Mouse (Mus musculus) layer of hippocampus, adult 9-10 months (tissue): Measurements from ENCODE around the gene Adgrb3.
"Not testable (repeated sequence)": the region's sequence is repeated elsewhere in the genome, so short reads cannot be mapped to it uniquely, and the experiment has no call there.

Source experiments
- DNase-seq: peaks from one replicate; pipeline ENCODE4 v3.0.0; 2022; ENCODE audit warnings: low spot score

The Adgrb3 gene

DNA sequence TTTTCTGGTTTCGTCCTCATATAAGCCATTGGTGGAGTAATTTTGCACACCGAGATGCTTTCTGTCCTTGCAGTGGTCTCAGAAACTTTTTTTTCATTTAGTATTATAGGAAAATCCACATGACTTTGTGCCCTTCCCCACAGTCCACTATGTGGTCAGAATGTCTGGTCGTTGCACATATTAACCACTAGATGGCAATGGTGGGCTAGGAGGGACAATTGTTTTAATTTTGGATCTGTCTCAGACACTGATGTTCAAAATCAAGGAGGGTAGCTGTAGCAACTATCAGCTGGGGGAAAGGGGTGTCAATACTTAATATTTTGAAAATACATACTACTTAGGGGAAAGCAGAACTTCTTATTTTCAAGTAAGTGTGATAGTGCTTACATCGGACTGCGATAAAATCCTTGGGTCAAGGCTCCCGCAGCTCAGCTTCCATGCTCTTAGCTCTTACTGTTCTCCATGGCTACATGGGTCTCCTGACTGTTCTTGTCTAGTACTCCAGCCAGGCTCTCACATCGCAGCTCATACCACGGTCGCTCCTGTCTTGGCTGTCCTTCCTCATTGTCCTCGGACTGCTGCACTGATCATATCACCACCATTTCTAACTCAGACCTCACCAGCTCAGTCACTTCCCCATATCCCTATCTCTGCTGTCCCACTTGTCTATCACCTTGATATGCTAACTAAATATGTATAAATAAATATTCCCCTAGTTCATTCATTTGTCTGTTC is 319.0 kb downstream of the Adgrb3 start:
- no peak for DNase-seq

DNA sequence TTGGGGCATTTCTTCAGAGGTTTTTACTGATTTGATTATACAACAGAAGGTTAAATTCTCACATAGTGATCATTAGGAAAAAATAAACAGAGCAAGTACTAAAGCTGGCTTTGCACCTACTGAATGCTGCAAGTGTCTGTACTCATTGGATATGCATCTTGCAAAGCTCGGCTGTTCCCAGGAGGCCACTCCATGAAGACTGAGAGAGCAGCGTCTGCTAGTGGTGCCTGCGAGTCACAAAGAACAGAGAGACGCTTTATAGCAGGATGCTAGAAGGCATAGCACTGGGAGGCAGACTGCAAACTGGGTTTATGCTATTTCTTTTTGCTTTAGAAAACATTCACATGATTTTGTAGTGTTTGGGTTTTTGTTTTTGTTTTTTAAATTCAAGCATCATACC is 325.2 kb downstream of the Adgrb3 start:
- peak; percentile 56 for DNase-seq

DNA sequence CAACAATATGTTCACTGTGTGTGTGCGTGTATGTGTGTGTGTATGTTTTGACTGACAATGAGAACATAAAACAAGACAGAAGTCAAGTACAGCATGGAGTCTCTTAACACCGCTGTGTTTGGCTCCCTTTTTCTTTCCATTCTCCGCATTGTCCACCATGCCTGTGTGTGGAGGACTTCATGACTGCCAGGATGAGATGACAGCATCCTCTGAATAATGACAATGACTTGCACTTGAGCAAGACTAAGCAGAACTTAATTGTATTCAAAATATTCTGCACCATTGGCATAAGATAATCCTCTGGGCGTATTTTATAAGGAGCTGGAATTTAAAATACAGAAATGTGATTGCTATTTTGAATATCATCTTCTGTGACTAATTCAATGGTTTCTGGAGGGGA is 326.0 kb downstream of the Adgrb3 start:
- no peak for DNase-seq

DNA sequence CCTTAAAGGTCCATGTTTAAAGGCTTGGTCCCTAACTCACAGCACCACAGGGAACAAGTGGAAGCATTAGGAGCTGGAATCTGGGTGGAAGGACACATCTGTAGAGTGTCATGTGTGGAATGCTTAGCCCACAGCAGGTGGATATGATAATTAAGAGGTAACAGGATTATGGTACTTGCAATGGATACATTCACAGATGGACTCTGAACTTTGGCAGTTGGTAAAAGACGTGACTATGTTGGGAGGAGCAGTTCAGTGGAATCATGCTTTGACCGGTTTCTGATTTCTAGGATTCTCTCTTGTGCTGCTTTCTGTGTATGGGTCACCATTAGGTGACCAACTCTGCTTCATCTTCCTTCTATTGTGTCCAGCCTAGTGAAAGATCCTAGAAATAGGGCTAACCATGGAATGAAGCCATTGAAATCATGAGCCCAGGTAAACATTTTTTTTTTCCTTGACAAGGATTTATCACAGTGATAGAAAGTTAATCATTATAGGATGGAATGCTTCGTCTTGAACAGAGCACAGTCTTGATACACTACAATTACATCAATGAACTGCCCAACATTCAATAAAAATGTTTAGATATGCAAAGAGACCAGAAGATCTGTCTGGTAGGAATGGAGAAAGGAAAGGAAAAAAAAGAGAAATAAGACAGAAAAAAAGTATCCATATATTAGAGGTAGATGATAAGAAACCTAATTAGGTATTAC is 334.1 kb downstream of the Adgrb3 start:
- no peak for DNase-seq

DNA sequence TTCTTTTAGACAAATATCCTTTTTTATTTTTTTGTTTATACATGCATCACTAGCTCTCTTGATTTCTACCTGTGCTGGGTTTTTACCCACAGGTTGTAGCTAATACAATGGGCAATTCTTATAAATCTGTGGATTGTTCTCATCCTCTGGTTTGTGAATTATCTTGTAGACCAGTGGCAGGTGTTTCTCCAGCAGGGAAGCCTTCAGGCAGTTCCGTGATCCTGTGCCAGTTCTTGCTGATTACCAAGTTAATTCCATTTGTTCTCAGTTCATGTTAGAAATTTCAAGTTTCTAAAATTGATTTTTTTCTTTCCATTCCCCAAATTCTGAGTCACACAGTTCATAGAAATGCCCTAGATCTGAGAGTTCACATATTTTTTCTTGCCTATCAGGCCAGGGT is 338.0 kb downstream of the Adgrb3 start:
- DNase-seq = no peak

DNA sequence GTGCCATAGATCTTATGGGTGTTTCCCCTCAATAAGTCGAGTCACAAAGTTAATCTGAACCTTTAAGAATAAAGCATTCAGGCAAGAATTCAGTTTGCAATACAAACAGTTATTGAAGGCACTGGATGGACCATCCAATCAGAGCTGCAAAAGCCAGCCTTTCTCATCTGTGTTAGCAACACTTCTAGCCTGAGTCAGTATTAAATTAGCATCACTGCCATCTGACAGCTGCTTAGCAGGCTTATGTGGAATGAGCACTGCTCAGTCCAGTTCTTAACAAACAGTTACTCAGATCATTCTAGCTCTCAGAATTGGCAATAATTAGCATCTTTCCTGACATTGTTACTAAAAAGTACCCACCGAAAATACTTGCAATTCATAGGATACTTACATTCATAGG is 339.3 kb downstream of the Adgrb3 start:
- peak; percentile 48 for DNase-seq

DNA sequence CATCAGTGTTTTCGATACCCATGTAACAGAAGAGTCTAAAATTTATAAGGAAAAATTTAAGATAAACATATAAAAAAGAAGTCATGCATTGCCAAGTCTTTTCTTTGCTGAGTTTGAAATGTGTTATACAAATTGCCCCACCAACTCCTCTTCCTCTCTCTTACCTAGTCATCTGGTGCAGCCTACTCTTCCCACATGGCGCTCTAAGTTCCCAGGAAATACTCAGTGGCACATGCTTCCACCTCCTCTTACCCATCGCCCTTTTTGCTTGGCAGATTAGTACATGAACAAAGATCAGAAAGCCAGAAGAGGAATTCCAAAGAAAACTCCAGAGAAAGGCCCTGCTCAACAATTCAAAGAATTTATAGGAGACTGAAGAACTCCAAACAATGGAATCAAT is 353.8 kb downstream of the Adgrb3 start:
- DNase-seq = no peak

DNA sequence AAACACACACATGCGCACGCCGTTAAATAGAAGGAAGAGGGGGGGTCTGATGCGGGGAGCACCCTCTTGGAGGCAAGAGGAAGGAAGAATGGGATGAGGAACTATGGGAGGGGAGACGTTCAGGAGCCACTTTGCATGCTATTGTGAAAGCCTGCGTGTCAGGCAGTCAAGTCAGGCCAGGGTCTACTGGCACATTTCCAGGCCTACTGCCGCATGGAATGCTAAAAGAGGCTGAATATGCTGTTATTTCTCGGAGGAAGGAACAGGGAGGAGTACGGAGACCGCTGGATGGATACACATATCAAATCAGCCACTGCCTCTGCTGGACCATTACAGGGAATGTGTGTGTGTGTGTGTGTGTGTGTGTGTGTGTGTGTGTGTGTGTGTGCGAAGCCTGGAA is 355.0 kb downstream of the Adgrb3 start:
- no peak for DNase-seq

DNA sequence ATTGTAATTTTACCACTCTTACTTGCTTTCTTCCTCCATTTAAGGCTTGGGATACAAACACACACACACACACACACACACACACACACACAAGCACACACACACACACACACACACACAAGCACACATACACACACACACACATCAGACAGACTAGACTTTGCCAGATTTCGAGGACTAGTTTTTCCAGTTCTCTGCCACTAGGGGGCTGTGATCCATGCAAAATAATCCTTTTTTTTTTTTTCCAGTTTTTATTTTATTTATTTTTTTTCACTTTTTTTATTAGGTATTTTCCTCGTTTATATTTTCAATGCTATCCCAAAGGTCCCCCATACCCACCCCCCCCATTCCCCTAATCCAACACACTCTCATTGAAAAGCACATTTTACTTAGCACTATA is 357.9 kb downstream of the Adgrb3 start:
- not testable (repeated sequence) for DNase-seq

DNA sequence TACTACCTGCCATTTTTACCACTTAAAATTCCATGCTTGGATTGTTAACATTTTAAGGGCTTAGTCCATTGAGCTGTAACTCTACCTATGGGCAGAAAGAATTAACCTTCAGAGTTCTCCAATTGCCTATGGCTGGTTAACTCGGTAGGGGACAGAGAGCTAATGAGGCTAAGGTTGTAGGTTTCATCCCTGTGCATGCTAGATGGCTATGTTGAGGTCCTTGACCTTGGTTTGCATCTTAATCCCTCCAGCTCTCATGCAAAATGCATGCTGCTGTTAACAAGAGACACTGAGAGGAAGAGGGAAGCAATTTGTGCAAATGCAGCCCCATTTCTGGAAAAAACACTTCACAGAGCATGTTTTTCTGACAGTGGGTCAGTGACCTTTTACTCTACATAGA is 366.9 kb downstream of the Adgrb3 start:
- no peak for DNase-seq

DNA sequence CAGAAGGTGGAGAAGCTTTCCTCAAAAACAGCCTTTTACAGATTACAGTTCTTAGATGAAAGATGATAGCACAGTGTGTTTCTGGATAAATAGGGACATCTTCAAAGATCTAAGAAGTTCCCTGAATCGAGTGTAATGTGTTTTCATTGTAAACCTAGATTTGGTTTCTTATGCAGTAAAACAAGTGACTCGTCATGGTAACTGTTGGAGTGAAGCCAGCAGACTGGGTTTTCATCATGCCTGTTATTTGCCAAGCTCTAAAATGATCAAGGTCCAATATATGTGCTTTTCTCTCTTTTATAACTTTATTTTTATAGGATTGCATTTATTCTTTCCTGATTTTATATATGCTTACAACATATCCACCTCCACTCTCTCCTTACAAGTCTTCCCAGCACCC is 394.0 kb downstream of the Adgrb3 start:
- DNase-seq = no peak

DNA sequence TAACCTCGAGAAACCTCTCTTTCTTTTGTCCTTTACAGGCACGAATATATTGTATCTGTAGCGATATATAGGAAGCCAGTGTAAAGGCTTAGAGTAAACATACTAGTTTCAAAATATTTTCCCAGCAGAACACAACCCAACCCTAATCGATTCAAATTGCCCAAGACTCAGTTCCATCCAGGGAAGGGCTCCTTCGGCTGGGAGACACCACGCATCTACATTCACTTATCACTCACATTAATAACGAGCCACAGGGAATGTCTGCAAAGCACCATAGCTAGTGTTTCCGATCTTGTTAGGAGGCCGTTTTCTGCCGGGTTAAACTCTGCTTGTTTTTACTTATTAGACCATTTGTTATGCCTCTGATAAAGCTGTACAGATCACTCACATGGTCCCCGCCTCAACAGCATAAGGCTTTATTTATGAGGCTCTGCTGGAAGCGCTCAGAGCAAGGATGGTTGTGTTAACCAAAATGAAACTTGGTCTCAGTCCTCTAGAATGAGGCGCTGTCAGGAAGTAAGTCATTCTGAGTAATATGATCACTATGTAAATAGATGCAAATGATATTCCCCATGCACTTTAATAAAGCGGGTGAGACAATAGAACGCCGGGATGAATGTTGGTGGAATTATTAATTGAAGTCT is 399.2 kb downstream of the Adgrb3 start:
- no peak for DNase-seq

DNA sequence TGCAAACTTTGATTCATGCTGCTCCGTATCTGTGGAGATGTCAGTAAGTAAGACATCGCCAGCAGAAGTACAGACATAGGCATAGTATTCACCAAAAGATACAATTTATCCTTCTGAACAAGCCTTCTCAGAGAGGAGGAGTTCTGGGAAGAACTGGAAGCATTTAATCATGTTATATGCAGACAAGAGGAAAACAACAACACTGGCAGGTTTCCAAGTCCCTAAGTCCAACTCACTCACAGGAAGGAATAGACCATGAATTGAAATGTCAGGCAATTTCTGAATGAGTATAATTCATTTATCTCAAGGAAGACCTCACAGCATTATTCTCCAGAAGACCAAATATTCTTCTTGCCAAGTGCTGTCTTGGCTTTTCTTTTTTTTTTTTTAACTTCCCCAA is 408.8 kb downstream of the Adgrb3 start:
- DNase-seq = no peak

DNA sequence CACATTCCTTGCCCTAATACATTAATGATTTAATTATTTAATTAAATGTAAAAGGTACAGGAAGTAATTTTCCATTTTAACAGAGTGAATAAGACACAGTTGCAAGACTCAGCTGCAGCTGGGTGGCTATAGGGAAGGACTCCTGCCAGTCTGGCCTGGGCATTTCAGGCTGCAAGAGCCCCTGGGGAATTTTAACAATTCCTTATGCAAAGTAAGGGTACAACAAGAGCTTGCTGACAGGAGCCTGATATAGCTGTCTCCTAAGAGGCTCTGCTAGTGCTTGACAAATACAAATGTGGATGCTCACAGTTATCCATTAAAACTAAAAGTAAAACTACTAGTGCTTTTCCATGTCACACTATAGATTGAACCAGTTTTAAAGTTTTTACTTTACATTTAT is 410.1 kb downstream of the Adgrb3 start:
- no peak for DNase-seq

DNA sequence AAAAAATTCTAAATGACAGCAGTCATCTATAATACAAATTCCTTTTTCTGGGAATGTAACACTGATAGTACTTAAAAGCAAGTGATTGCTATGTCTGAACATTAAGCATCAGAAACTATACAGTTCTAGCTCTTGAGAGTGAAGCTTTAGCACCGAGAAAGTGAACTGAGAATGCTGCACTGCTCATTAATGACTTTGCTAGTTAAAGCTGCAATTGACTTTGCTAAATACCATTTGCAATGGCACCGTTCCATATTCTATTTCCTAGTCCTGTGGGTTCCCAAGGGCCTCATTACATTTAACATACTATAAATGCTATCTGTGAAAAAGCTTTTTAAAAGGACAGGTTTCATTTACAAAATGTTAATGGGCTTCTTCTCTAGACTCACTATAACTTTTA is 414.4 kb downstream of the Adgrb3 start:
- DNase-seq = no peak

DNA sequence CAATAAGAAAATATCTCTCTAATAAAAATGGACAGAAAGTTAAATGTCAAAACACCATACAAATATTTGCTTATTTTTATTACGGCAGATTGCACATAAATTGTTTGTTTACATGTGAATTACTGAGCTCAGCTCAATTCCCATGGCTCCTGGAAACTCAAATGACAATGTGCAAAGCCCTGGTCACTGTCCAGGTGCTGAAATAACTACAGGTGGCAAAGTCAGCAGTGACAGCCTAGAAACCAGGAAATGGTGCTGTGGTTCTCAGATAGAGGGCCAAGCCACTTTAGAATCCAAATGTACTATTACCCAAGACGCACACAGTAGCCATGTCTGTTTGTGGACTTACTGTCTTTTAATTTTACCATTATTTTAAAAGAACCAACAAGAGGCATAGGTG is 465.3 kb downstream of the Adgrb3 start:
- no peak for DNase-seq

DNA sequence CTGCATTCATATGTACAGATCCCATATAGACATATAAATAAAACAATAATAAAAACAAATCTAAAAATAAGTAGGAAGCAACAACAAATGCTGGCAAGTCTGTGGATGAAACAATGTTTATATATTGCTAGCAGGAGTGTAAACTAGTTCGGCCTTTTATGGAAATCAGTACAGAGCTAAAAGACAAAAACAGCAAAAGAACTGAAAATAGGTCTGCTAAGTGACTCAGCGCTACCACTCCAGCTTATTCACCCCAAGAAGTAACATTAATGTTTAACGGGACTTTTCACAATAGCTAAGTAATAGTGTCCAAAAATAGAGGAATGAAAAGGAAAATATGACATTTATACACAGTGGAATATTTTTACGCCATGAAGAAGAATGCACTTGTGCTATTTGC is 471.0 kb downstream of the Adgrb3 start:
- DNase-seq = no peak

DNA sequence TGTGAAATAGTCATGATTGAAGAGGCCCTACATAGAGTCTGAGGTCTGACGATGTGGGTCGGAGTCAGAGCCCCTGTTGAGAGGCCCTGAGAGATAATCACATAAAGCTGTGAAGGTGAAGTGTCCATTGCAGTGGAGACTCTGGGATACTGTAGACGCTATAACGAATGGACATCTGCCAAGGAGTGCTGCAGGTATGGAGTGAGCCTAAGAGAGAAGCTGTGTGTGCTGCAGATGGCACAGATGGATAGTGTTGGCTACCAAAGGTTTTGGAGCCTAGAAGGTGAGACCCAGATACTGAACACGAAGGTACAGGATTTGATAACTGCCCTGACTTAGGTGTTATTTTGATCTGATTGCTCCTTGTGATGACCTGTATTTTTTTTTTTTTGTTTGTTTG is 474.0 kb downstream of the Adgrb3 start:
- DNase-seq = no peak

DNA sequence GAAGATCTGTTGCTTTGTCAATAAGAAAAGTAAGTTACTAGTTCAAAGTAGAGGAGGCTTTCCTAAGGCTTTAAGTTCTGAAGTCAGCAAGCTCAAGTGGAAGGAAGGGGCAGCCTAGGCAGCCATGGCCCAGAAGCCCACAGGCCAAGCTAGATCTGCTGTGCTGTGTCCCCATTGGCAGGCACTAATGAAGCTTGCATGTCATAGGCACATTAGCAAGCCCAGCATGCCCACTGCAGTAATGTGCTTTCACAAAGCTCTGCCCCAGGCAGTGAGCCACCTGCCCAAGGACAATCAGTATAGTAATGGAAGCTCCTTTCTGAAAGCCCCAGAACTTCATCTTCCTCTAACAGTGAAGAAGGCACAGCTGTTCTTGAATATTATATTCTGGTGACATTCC is 484.6 kb downstream of the Adgrb3 start:
- DNase-seq = no peak

DNA sequence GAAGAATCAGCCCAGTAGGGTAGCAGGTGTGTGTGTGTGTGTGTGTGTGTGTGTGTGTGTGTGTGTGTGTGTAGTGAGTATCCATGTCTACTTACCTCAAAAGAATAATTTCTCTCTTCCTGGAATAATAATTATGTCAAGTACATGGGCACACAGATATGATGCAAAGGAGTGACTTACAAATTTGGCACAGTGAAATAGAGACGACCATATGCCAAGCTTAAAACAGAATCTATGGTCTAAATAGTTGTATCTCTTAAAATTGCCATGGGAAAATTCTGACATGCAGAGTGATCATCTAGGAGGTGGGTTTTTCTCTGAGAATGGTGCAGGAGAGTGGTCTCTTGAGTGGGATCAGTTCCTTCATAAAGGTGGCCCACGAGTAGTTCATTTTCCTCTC is 504.1 kb downstream of the Adgrb3 start:
- no peak for DNase-seq

DNA sequence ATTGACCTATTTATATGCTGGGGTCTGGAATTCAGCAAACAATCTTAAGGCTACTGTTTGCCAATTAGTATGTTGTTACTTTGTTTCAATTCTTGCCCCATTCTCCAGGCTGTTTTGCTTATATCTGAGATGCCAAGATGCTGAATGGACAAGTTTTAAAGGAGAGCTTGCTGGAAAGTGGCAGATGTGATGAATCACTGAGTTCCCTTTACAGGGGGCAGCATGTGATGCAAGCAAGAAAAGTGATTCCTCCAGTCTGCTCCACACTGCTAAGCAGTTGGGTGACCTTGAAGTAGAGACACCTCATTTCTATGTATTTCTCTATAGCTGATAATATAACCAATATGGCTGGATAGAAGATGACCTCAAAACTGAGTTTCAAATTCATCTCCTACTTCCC is 512.4 kb downstream of the Adgrb3 start:
- no peak for DNase-seq

DNA sequence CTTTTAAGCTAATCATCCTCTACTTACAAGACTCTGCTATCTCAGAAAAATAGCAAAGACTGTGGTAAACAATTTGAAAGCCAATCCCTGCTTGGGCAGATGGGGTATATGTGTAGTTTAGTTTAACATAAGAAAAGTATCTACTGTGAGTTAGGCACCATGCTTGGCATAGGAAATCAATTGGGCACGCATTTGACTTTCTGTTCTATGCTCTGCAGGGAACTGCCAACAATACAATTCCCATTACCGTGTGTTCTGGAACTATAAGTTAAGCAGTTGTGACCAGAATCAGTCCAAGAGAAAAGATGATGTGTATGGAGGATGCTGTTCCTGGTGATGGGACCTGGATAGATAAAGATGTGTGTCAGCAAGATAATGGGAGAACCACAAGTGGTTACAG is 517.2 kb downstream of the Adgrb3 start:
- DNase-seq = no peak

DNA sequence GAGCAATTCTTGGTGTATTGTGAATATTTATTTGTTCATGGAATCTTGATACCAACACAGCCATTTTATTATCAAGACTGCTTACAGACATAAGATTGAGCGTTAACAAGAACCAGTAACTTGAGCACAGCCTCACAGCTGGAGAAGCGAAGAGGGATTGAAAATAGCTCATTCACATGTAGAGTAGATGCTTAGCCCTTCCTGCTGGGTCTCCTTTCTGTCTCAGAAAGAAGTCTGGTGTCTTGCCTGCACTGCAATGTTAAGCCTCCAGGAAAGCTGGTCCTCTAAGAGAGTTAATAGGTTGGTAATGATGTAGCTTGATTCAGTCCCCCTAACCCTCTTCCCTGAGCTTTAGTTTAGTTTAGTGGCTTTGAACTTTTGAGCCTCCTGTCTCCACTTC is 519.4 kb downstream of the Adgrb3 start:
- DNase-seq = no peak

DNA sequence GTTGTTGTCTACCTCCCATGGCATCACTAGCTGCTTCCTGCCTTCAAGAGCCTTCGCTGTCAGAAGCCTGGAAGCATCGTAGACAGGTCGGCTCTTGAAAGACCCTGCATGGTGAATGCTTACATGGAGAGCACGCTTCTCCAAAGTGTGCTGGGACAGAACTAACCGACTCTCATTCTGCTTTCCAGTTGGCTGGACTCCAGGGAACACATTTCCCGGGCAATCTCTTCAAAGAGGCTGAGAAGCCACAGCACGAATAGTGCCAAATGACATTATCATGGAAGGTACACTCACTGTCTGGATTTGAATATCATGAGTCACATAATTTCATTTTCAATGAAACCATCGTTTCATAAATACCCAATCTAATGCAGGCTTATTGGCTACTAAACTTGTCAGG is 548.0 kb downstream of the Adgrb3 start:
- DNase-seq = no peak
